Mouse (Mus musculus): ENCODE results near the gene Kcnc2.

Kcnc2 gene

DNA sequence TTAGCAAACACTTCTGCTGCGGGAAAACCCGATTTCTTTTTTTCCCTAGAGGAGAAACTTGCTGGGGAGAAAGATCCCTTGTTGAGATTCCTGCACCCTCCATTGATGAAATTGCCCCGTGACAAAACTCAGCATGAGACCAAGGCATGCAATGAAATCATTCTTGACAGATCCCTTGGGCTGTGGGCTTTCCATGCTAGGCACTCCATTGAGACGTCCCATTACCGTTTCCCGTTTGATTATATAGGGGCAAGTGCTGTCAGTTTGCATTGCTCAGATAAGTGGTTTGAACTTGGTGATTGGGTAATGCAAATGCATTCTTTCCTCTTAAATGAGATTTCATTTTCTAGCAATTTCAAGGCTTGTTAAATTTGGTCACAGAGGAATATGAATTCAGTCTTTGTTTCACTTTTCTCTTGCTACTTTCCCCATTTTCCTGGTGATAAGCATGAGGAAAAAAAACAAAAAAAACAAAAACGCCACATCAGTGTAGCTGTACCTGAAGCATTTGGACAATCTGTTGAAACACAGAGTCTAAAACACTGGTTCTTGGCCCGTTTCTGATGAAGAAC lies 123.6 kb downstream of the Kcnc2 start:
- no peak for DNase-seq (ENCODE audit: low read depth, low spot score)

DNA sequence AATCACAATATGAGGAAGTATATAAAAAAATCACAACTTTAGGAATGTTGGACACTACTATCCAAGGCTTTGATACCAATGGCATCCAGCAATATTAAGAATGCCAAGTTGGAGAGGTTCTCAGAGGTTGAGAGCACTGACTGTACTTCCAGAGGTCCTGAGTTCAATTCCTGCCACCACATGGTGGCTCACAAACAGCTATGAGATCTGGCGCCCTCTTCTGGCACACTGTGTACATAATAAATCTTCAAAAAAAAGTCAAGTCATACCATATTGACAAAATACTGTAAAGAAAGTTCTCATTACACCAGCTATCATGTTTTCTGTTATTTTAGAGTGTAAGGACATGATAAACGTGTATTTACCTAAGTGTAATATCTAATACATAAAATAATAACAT lies 126.3 kb downstream of the Kcnc2 start:
- DNase-seq (ENCODE audit: low read depth, low spot score), result no peak

DNA sequence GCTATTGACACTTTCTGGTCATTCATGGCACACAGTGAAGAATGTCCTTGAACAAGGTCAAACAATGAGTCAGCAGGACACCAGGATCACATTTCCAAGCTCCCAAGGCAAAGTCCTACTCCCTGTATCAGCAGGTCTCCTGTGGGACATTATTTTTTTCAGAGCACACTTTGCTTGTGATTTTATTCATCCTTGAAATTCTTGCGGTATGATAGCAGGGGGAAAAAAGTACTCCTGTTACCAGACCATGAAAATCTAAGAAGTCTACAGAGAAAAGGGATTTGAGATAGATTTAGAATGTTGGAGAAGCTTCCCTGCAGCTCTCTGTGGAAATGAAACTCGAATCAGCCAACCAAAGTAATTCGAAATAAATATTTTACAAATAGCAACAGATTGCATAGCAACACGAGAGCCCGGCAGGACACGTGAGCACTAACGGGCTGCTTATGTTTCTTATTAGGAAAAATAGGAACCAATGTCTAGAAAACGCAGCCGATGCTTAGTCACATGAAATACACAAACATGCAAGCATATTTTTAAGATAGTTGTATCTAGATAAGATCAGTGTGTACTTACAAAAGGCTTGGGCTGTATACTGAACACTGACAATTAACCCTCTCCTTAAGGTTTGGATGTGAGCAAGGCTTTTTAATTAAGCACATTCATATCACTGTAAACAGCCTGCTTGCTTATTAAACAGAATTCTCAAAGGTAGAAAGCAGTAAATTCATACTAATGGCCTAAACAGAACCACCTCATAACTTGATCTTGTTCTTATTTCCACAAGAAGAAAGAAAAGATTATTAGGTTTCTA lies 129.9 kb downstream of the Kcnc2 start:
- DNase-seq (ENCODE audit: low read depth, low spot score), result no peak

- no peak for DNase-seq (ENCODE audit: low read depth, low spot score)
These were observed 138.6 kb downstream of the Kcnc2 start for GRCm38 (mm10) chr10:112409525-112409924.

- peak; percentile 34 for DNase-seq (ENCODE audit: low read depth, low spot score)
These were observed 152.4 kb downstream of the Kcnc2 start for GRCm38 (mm10) chr10:112423327-112423726.

DNA sequence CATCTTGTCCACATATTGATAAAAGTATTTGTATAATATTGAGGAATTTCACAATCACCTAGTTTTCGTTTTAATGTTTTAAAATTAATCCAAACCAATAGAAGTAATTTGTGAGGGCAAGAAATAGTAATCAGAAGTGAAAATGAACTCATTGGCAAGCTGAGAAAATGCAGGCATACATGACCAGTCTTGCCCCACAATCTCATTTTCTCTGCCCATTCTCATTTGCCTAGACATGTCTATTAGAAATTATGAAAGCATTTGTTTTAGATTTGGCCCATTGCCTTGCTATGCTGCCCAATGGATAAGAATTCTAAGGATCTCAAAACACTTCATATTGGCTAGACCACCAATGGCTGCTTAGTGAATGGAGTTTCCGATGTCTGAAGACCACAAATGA lies 166.0 kb downstream of the Kcnc2 start:
- no peak for DNase-seq (ENCODE audit: low read depth, low spot score)

DNA sequence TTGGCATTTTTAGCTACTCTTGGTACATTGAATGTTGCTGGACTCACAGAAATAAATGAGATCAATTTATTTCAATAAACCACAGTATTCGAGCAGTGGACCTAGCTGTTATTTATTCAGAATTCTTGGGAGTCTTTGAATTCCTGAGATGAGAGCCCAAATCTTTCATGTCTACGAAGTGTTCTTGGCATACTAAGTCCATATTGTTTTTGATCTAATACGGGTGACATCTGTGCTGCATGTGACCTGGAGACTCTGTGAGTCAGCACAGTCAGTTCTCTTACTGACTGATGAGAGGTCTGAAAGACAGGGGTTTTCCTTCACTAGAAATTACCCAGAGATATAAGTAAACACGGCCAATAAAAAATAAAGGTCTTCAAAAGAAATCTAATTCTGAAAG lies 173.7 kb downstream of the Kcnc2 start:
- DNase-seq (ENCODE audit: low read depth, low spot score), result no peak

DNA sequence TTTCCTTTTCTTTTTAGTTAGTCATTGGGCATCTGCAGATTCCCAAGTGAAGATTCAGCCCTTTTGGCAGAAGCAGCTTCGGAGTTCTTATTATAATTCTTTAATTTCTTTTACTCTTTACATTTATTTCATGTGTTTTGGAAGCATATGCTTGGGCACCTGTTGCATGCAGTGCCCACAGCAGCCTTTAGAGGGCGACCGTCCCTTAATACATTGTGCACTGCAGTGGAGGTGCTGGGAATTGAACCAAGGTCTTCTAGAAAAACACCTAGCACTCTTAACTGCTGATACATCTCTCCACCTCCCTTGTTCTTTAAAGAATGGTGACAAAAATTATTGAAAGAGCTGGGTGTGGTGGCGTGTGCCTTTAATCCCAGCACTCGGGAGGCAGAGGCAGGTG lies 180.0 kb downstream of the Kcnc2 start:
- no peak for DNase-seq (ENCODE audit: low read depth, low spot score)

DNA sequence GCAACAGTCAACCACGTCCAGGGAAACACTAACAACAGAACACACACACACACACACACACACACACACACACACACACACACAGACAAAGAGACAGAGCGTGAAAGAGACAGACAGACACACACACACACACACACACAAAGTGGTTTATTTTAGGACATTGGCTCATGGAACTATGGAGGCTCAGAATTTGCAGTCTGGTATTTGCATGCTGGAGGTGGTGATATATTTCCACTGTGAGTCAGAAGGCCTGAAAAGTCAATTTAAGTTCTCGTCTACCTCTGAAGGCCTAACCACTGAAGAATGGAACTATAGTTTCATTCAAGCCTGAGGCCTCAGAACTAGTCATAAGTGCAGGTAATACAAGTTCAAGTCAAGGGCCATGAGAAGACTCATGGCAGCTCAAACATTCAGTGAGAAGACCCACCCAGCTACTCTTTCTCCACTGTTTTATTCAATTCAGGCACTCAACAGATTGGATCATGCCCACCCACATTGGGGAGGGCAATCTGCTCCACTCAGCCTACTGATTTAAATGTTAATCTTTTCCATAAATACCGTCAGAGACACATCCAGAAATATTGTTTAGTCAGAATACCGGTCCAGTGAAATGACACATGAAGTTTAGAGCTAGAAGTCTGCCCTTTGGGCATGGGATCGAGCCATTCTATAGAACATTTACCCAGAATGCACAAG lies 197.9 kb downstream of the Kcnc2 start:
- DNase-seq (ENCODE audit: low read depth, low spot score), result no peak

DNA sequence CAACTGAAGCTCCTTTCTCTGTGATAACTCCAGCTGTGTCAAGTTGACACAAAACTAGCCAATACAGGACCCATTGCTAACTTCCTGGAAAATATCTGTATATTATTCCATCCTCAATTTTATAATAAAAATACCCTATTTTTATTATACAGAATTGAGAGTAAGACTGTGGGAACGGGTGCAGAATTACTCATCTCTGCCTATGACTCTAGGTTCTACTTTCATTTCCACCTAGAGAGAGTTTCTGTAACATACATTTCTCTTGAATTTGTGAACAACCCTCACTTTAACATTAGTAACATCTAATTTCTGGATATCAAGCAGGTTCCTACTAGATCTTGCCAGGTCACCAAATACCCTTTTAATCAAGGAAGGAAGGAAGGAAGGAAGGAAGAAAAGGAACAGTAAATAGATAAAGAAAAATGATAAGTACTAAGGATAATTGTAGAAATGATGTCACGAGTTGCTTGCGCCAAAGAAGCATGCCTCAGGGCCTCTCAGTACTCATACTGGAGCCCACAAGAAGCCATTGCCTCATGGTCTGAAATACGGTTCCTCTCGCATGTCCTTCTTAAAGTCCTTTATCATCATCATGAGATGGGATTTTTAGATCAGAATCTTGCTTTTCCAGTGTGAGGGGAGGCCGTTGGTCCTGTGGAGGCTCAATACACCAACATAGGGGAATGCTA lies 203.3 kb downstream of the Kcnc2 start:
- no peak for DNase-seq (ENCODE audit: low read depth, low spot score)

DNA sequence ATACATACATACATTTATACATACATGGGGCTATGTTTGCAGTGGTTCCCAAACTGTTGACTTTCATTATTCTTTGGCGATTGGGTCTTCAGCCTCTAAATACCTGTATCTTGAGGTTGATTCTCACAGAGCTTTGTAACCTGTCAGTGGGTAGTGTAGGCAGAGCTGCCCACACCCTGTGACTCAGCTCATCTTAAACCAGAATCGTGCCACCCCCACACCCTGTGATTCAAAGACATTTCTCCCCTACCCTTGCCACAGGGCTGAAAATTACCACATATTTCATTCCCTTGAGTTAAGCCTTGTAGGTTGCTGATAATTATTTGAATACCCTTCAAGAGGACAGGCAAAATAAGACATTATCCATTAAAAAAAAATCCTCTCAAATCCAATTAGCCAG lies 210.5 kb downstream of the Kcnc2 start:
- no peak for DNase-seq (ENCODE audit: low read depth, low spot score)

GRCm38 (mm10) chr10:112481921-112482607 lies 211.1 kb downstream of the Kcnc2 start:
- DNase-seq (ENCODE audit: low read depth, low spot score), result no peak

DNA sequence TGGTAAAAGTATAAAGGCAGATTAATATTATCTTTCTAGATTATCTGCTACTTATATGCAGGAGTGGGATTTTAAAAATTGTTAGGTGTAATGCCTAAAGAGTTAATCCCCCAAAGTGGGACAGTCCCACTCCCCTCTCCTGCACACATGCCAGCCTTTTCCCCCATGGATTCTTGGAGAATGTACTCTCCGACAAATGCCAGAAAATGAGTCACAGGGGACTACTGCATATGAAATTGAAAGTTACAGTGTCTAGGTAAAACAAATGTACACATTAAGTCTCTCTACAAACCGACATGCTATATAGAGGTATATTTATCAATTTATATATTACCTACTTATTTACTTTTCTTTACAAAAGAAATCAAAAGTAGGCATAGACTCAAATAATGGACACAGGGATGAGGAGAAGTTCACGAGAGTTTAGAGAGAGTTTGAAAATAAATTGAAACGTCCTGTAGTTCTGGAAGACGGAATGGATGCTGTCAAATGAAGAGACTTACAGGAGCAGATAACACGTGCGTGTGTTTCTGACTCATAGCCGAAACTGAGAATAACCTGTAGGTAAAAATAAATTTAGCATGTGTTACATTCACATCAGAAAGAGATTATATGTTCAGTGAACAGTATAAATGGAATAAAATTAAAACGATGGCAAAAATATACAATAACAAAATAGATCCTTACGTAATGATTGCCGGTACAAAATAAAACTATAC lies 213.6 kb downstream of the Kcnc2 start:
- no peak for DNase-seq (ENCODE audit: low read depth, low spot score)

DNA sequence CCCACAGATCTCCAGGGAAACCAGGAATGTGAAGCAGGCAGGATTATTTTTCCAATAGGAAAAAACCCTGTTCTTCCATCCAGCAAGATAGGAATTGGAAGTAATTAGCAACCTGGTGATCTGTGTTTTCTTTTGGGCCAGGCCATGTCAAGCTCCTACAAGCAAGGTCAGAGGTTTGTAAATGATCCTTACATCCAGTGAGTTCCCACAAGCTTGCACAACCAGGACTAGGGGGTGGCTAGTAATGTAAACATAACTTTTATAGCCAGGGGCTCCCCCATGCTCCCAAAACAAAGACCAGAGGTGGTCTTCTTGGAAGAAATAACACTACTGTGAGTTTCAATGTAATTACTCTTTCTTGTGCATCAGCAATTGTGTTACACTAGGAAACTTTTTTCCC lies 214.9 kb downstream of the Kcnc2 start:
- no peak for DNase-seq (ENCODE audit: low read depth, low spot score)

- no peak for DNase-seq (ENCODE audit: low read depth, low spot score)
These were observed 217.8 kb downstream of the Kcnc2 start for GRCm38 (mm10) chr10:112488751-112489150.
